ENCODE assay signal across 15 mouse cellular contexts in genomic region chr1:135635323-135636064, GRCm38 (mm10). TPM values are rescaled to one million over a fixed set of nuclear protein-coding genes. Genes with fewer than 3 reads are reported as not detected.
DNase-seq lines count a peak whose midpoint lies in the region; ATAC-seq and TF ChIP-seq lines count a peak whose summit lies in the region.
"Had no signal": no experiment of that assay in that cellular context is flagged by ENCODE, and none has a peak within 500 bp of the region (broad histone marks: within the 10 kb centered on the region; RNA-seq: fewer than 3 reads in every experiment).

No protein-coding gene starts in this region.

- H3K4me1 ChIP-seq in neural tube, embryonic 11.5 days (ENCODE audit: control insufficient read depth, insufficient read depth, low read length): peaks cover 12% of the 10 kb centered on the region; the same call in 1 of the 2 replicates

- H3K9me3 ChIP-seq in neural tube, embryonic 11.5 days (ENCODE audit: control insufficient read depth, low read length): no peaks in the 10 kb centered on the region
- H3K9me3 ChIP-seq: heart, embryonic 12.5 days; midbrain, embryonic 12.5 days had no signal

- 0 out of 2 replicates have a peak overlapping the region, but pooled peaks have one; percentile 2 for H3K27ac ChIP-seq in gastrocnemius, adult 2 months
- peak overlapping the region; percentile 36; the same call in 1 of the 2 replicates for H3K27ac ChIP-seq in neural tube, embryonic 11.5 days (ENCODE audit: low read depth, low read length)
- H3K27ac ChIP-seq: liver, embryonic 14.5 days; midbrain, embryonic 12.5 days; stomach, postnatal 0 days had no signal

- no peak overlapping the region for H3K9ac ChIP-seq in neural tube, embryonic 11.5 days (ENCODE audit: low read length)
- H3K9ac ChIP-seq: heart, embryonic 12.5 days; liver, embryonic 14.5 days; midbrain, embryonic 12.5 days had no signal

- 65% methylated on average over 11 of the region's 11 CpGs for WGBS in neural tube, embryonic 11.5 days

- no peak overlapping the region for H3K4me3 ChIP-seq in gastrocnemius, adult 2 months
- H3K4me3 ChIP-seq in neural tube, embryonic 11.5 days (ENCODE audit: low read depth, low read length): no peak overlapping the region
- H3K4me3 ChIP-seq: heart, embryonic 12.5 days; midbrain, embryonic 12.5 days had no signal

- peak; percentile 55 for DNase-seq in gastrocnemius, adult 2 months
- DNase-seq in gastrocnemius, adult 8-10 months (ENCODE audit: low spot score in 2 of 2): no peak
- no peak for DNase-seq in neural tube, embryonic 11.5 days (ENCODE audit: low spot score)
- no peak for DNase-seq in neural tube, embryonic 10.5 days (ENCODE audit: extremely low spot score, low spot score)
- no peak for DNase-seq in B cell, adult 2 months
- DNase-seq in adrenal gland, postnatal 25 days: no peak
- DNase-seq: cerebellum, adult 9-10 months; layer of hippocampus, postnatal 36 days; spleen, adult 18-20 months; thymus, postnatal 14 days had no signal

- H3K27me3 ChIP-seq in neural tube, embryonic 11.5 days (ENCODE audit: control insufficient read depth, insufficient read depth, low read length): no peaks in the 10 kb centered on the region
- H3K27me3 ChIP-seq: heart, embryonic 12.5 days; midbrain, embryonic 12.5 days had no signal

- no peak for TF ChIP-seq CTCF in gastrocnemius, adult 2 months (IDR thresholded peaks at IDR 0.05)

- H3K36me3 ChIP-seq in neural tube, embryonic 11.5 days (ENCODE audit: control insufficient read depth, insufficient read depth, low read length): no peaks in the 10 kb centered on the region
- H3K36me3 ChIP-seq: heart, embryonic 12.5 days; midbrain, embryonic 12.5 days had no signal

- ATAC-seq in neural tube, embryonic 11.5 days (ENCODE audit: insufficient read depth, low FRiP score, low TSS enrichment): no peak
- ATAC-seq in inflammation-experienced regulatory T-cells, adult 6 months: peak; percentile 33

- H3K4me2 ChIP-seq in neural tube, embryonic 11.5 days (ENCODE audit: low read depth): no peak overlapping the region
- H3K4me2 ChIP-seq: heart, embryonic 12.5 days; midbrain, embryonic 12.5 days had no signal

- intact Hi-C loops in gastrocnemius, adult 2 months (cut with DNase I): no loop called here

RNA-seq across cellular contexts. Expression of gene Nav1, which starts 28.4 kb away (rescaled TPM):
- total RNA-seq in gastrocnemius, adult 2 months (2021): 10 to 100 TPM in 1 of 2 experiments, 1 to 10 TPM in 1; 9.7 to 11.5 TPM
- 1 to 10 TPM; 4.3 to 8.4 (median 6.8) TPM for total RNA-seq in gastrocnemius, adult 8-10 months (2022)
- polyA plus RNA-seq in neural tube, embryonic 11.5 days (2014; fragmentation: Nextera tagmentation; extraction: Ambion mirVana): 18.1 and 20.0 TPM in 2 replicates
- polyA plus RNA-seq in inflammation-experienced regulatory T-cells, adult 6 months (2017; shearing (Covaris generic)): 1 to 10 TPM in 1 of 3 experiments, under 1 TPM in 2; 0.34 to 1.7 (median 0.43) TPM
- 16.4 and 20.0 TPM in 2 replicates for total RNA-seq in adrenal gland, postnatal 25 days (2021)
